Mouse (Mus musculus) midbrain, embryonic 11.5 days (tissue): Measurements from ENCODE around the gene Pnliprp2. TPM values are rescaled to one million over a fixed set of nuclear protein-coding genes. Genes with fewer than 3 reads are reported as not detected.

Source experiments
- ATAC-seq: fragments of 200-750 bp; cut with Nextera tagmentation; 2 replicates; pipeline ENCODE4 v1.8.0; 2017; ENCODE audit warnings: moderate TSS enrichment, moderate library complexity; ENCODE audit not compliant: low FRiP score
- DNase-seq: peaks from one replicate; pipeline ENCODE4 v3.0.0; 2015; ENCODE audit warnings: low spot score; ENCODE audit errors: missing footprints
- H3K27ac ChIP-seq: fragments of 300-500 bp; sonication (generic); 2 replicates; pipeline ENCODE4 v1.5.1; 2014; ENCODE audit warnings: low read depth, low read length
- H3K27me3 ChIP-seq: fragments of 300-500 bp; sonication (generic); 2 replicates; pipeline ENCODE4 v1.6.1; 2014; ENCODE audit warnings: mild to moderate bottlenecking, low read length, moderate library complexity, mixed read lengths; ENCODE audit not compliant: control insufficient read depth, insufficient read depth
- H3K36me3 ChIP-seq: fragments of 300-500 bp; sonication (generic); 2 replicates; pipeline ENCODE4 v1.6.1; 2014; ENCODE audit warnings: mild to moderate bottlenecking, low read length, moderate library complexity, mixed read lengths; ENCODE audit not compliant: control insufficient read depth, insufficient read depth
- H3K4me1 ChIP-seq: fragments of 300-500 bp; sonication (generic); 2 replicates; pipeline ENCODE4 v1.6.1; 2014; ENCODE audit warnings: low read length; ENCODE audit not compliant: control insufficient read depth, insufficient read depth
- H3K4me2 ChIP-seq: fragments of 300-500 bp; sonication (generic); 2 replicates; pipeline ENCODE4 v1.6.1; 2014; ENCODE audit warnings: mild to moderate bottlenecking, moderate library complexity
- H3K4me3 ChIP-seq: fragments of 300-500 bp; sonication (generic); 2 replicates; pipeline ENCODE4 v1.5.1; 2014; ENCODE audit warnings: low read depth, low read length
- H3K9ac ChIP-seq: fragments of 300-500 bp; sonication (generic); 2 replicates; pipeline ENCODE4 v1.6.1; 2014; ENCODE audit warnings: low read length
- H3K9me3 ChIP-seq: fragments of 300-500 bp; sonication (generic); 2 replicates; pipeline ENCODE4 v1.6.1; 2016; ENCODE audit warnings: low read length; ENCODE audit not compliant: control insufficient read depth
- WGBS: fragments of 180-500 bp; shearing (Covaris S2); extraction: QIAGEN DNeasy Blood & Tissue Kit; methylation state at CpG from one replicate; pipeline ENCODE4 v1.1.7; 2014; 5-methylcytosine and 5-hydroxymethylcytosine counted together
- polyA plus RNA-seq: library from polyadenylated mRNA; unstranded; fragments of >200 nt; fragmentation: Nextera tagmentation; extraction: Ambion mirVana; gene quantifications from 2 replicates; pipeline ENCODE4 v1.2.1, GENCODE M21; 2014

Gene Pnliprp2
- polyA plus RNA-seq, 1 experiment from 2014 or later: not detected

DNA sequence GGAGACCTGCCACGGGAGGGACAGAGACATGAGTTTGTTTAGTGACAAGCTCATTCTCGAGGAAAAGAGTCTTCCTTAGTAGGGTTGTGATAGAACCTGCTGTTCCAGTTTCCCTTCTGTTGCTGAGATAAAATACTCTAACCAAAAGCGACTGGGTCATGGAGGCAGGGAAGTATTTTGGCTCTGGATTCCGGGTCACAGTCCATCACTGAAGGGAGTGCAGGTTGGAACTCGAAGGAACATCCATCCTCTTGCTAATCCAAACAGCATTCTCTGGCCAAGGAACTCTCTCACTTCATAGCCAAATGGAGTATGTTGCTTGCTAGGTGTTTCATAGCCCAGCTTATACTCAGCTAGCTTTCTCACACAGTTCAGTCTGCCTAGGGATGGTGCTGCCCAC lies 16.9 kb downstream of the Pnliprp2 start:
- Histone ChIP-seq H3K9me3 (no peaks in the 10 kb centered on the region), H3K4me3 (no peak overlapping the region), H3K27ac (no peak overlapping the region), H3K27me3 (no peaks in the 10 kb centered on the region), H3K36me3 (no peaks in the 10 kb centered on the region), H3K9ac (no peak overlapping the region), H3K4me2 (no peak overlapping the region), H3K4me1 (no peaks in the 10 kb centered on the region)
- ATAC-seq: no peak
- no peak for DNase-seq
- 81% methylated on average over 5 of the region's 5 CpGs for WGBS

DNA sequence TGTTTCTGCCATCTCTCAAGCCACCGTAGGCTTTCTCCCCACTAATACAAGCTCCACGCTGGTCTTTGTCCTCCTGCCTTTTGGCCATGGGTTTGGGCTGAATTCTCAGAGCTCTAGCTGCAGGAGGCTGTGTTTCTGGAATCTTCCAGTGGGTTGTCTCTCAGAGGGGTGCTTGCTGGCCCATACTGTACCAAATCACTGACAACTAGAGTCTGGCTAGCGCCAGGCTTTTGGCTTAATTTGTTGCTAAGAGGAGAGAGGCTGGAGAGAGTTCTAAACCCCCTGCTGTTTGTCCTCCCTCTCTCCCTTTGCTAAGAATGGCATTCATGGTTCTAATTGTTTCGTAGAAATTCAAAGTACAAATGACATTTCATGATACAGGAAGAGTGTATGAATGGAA lies 22.0 kb downstream of the Pnliprp2 start:
- DNase-seq (no peak), ATAC-seq (no peak)
- H3K36me3 ChIP-seq: no peaks in the 10 kb centered on the region
- 41% methylated on average over 4 of the region's 4 CpGs for WGBS
- no peak overlapping the region for H3K27ac ChIP-seq
- no peak overlapping the region for H3K9ac ChIP-seq
- no peaks in the 10 kb centered on the region for H3K9me3 ChIP-seq
- no peak overlapping the region for H3K4me2 ChIP-seq
- 0 out of 2 replicates have a peak, but pooled peaks cover 3% of the 10 kb centered on the region for H3K4me1 ChIP-seq
- no peaks in the 10 kb centered on the region for H3K27me3 ChIP-seq
- no peak overlapping the region for H3K4me3 ChIP-seq

DNA sequence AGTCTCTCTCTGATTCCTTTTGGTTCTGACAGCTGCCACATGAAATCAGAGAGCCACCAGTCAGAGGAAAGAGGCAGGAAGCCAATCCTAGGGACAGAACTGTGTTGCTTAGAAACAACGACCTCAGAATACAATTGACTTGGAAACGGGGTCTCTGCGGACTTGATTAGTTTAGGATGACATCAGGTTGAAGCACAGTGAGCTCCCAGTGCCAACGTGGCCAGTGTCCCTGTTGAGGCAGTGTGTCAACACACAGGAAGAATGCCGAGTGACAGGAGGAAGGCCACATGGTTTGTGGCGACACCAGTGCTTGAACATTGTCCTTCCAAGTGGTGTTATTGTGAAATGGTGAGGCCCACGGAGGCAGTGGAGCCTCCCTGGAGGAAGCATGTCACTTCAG lies 24.4 kb downstream of the Pnliprp2 start:
- no peak overlapping the region for H3K4me3 ChIP-seq

GRCm38 (mm10) chr19:58789194-58789593 lies 29.7 kb downstream of the Pnliprp2 start:
- no peak overlapping the region for H3K4me3 ChIP-seq
- H3K4me1 ChIP-seq: no peaks in the 10 kb centered on the region
- H3K9me3 ChIP-seq: no peaks in the 10 kb centered on the region
- no peak overlapping the region for H3K27ac ChIP-seq
- no peak overlapping the region for H3K9ac ChIP-seq
- no peaks in the 10 kb centered on the region for H3K36me3 ChIP-seq
- ATAC-seq (no peak), DNase-seq (no peak)
- WGBS: 80% methylated on average over 11 of the region's 11 CpGs
- H3K27me3 ChIP-seq: no peaks in the 10 kb centered on the region
- no peak overlapping the region for H3K4me2 ChIP-seq

More for the DNA sequence above, 24.4 kb downstream of the Pnliprp2 start:
- no peaks in the 10 kb centered on the region for H3K36me3 ChIP-seq
- no peak overlapping the region for H3K4me2 ChIP-seq
- no peaks in the 10 kb centered on the region for H3K9me3 ChIP-seq
- WGBS: 41% methylated on average over 7 of the region's 7 CpGs
- no peak overlapping the region for H3K9ac ChIP-seq
- H3K27me3 ChIP-seq: no peaks in the 10 kb centered on the region
- H3K4me1 ChIP-seq: 0 out of 2 replicates have a peak, but pooled peaks cover 3% of the 10 kb centered on the region
- no peak overlapping the region for H3K27ac ChIP-seq
- DNase-seq: no peak
- no peak for ATAC-seq

DNA sequence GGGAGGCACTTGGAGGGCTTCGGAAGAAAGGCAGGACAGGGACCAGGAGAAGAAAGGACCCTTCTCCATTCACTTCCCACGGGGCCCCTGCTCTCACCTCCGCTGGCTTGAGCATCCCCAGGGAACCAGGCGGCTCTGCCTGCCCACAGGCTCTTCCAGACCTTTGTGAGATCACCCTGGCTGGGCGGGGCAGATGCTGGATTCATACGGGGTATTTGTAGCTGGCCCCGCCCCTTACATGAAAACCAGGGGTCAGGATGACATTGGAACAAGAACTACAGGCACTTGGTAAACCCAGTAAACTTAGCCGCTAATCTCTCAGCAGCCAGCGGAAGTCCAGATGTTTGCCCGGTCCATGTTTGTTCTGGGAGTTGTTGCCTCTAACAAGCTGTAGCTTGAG lies 34.8 kb downstream of the Pnliprp2 start, which contains the start of gene 1700019N19Rik:
TSS of gene 1700019N19Rik (minus strand) at position 178 of the 400 bp plus-strand sequence.
- Histone ChIP-seq H3K9ac (no peak within 1 kb of the TSS), H3K9me3 (no peaks in the 10 kb centered on the region), H3K27me3 (no peaks in the 10 kb centered on the region), H3K36me3 (0 out of 2 replicates have a peak, but pooled peaks cover 2% of the 10 kb centered on the region), H3K4me2 (no peak within 1 kb of the TSS), H3K27ac (no peak within 1 kb of the TSS), H3K4me3 (no peak within 1 kb of the TSS), H3K4me1 (peaks cover 5% of the 10 kb centered on the region)
- no peak for ATAC-seq
- no peak for DNase-seq
- 53% methylated on average over 10 of the region's 10 CpGs for WGBS

DNA sequence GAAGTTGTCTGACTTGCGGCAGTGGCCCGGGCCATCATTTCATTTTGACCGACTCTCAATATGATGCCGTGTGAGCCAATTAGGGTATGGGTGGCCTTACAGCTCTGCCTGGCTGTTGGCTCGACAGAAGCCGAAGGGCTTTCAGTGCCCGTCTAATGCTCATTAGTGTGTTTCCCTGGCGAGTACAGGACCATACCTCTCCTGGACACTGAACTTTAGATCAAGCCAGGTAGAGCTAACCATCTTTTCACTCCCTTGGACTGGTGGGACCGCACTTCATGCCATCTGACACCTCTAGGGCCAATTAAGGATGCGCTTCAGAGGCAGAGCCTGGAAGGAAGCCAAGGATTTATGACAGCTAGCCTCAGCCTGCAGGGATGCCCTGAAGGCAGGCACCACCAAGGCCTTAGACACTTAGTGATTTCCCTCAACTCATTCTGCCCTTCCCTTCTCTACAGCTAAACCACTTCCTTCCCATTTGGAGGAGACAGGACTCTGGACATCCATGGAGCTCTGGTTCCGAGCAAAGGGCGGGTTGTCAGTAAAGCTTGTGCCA lies 35.7 kb downstream of the Pnliprp2 start:
- Histone ChIP-seq H3K4me3 (no peak overlapping the region), H3K27ac (no peak overlapping the region), H3K9ac (no peak overlapping the region), H3K4me1 (peaks cover 5% of the 10 kb centered on the region), H3K27me3 (no peaks in the 10 kb centered on the region), H3K36me3 (0 out of 2 replicates have a peak, but pooled peaks cover 2% of the 10 kb centered on the region), H3K4me2 (no peak overlapping the region), H3K9me3 (no peaks in the 10 kb centered on the region)
- DNase-seq: no peak
- 89% methylated on average over 12 of the region's 12 CpGs for WGBS
- no peak for ATAC-seq

DNA sequence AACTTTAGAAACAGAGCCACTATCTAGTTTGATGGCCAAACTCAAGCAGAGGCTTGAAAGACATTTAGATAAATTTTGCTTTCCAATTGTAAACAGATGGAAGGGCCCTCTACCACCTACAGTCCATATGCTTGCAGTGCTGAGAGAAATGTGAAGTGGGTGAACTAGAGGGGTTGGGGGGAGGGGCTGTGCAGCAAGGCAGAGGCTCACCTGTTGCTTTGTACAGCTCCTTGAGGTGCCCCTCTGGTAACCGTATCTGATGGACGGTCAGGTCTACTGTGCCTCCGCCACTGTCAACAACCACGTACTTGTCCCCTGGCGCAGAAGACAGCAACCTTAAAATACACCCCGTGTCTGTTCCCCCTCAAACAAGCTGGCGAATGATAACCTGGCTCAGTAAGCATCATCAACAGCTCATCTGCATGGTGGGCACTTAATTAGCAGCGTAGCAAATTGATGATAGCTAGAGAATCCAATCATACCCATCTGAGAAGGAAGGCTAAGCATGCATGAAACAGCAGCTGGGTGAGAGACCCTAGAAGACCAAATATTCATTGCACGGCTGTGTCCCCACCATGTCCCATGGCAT lies 45.8 kb downstream of the Pnliprp2 start:
- no peak overlapping the region for H3K4me2 ChIP-seq
- no peaks in the 10 kb centered on the region for H3K36me3 ChIP-seq
- H3K27me3 ChIP-seq: no peaks in the 10 kb centered on the region
- H3K4me3 ChIP-seq: no peak overlapping the region
- DNase-seq (peak; percentile 31), ATAC-seq (no peak)
- no peaks in the 10 kb centered on the region; the same call in 1 of the 2 replicates for H3K4me1 ChIP-seq
- no peak overlapping the region for H3K9ac ChIP-seq
- H3K9me3 ChIP-seq: no peaks in the 10 kb centered on the region
- 92% methylated on average over 9 of the region's 9 CpGs for WGBS
- no peak overlapping the region for H3K27ac ChIP-seq

- H3K4me3 ChIP-seq: no peak overlapping the region
- no peak overlapping the region for H3K9ac ChIP-seq
- whole genome bisulfite sequencing: 9% methylated on average over 3 of the region's 3 CpGs
- H3K27me3 ChIP-seq: no peaks in the 10 kb centered on the region
- H3K4me2 ChIP-seq: no peak overlapping the region
- no peaks in the 10 kb centered on the region for H3K9me3 ChIP-seq
- DNase-seq (peak; percentile 93), ATAC-seq (peak; percentile 70)
- no peak overlapping the region for H3K27ac ChIP-seq
- no peaks in the 10 kb centered on the region; the same call in 1 of the 2 replicates for H3K4me1 ChIP-seq
- H3K36me3 ChIP-seq: no peaks in the 10 kb centered on the region
Observed at GRCm38 (mm10) chr19:58806364-58806763, 46.8 kb downstream of the Pnliprp2 start.

DNA sequence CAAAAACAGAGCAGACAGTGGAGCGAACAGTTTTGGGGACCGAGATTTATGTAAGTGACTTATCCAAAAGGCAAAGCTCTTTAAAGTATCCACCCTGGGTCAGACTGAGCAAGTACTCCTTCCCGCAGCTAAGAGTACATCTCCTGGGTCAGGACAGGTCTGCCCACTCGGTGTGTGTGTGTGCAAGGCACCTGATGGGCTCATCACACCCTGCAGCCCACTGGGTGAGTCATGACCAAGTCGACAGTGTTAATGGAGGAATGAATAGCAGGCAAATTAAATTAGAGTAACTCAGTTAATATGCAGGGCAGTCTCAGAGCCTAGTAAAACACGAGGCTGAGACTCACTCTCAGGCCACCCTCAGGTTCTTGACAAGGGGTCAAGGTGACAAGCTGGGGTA lies 49.3 kb downstream of the Pnliprp2 start:
- Histone ChIP-seq H3K9me3 (no peaks in the 10 kb centered on the region), H3K36me3 (no peaks in the 10 kb centered on the region), H3K27me3 (no peaks in the 10 kb centered on the region), H3K4me1 (no peaks in the 10 kb centered on the region; the same call in 1 of the 2 replicates), H3K4me2 (no peak overlapping the region), H3K9ac (no peak overlapping the region), H3K27ac (no peak overlapping the region), H3K4me3 (no peak overlapping the region)
- WGBS: 79% methylated on average over 6 of the region's 6 CpGs
- no peak for ATAC-seq
- no peak for DNase-seq
